Mouse (Mus musculus): ENCODE measurements around the gene Gstm1. TPM values are rescaled to one million over a fixed set of nuclear protein-coding genes. Genes with fewer than 3 reads are reported as not detected.

The Gstm1 gene
- polyA plus RNA-seq (2015; fragmentation: Nextera tagmentation; extraction: Ambion mirVana): 111 and 113 TPM in 2 replicates

DNA sequence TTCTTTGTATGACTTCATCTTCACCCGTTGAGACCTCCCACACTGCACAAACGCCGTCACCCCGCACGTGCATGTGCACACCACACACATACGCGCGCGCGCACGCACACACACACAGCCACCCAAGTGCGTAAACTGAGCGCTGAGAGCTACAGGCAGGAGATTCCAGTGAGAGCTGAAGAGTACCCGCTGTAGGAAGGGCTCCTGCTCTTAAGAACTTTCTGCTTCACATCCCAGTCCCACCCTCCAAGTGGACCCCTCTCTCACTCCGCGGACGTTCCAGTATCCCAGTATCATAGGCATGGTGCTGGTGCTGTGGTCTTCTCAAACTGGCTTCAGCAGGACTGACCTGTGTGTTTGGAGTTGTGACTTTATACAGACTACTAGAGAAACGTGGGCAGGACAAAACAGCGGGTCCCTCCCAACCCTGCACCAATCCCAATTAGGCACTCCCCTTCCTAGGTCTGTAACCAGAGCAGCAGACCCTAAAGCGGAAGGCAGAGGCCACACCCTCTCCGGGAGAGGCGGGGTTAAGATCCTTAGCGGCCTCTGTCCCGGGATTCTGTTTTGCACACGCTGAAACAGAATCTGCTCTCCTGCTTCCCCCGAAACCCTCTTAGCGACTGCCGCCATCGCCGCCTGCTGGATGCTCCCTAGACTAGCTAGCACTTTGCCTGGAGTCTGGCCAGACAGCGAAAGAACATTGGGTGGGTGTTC is at the start of gene Gstm1:
Gene Gstm1 (minus strand): TSS at position 501 of the 717 bp plus-strand sequence.
- peak within 1 kb of the TSS; percentile 77 for H3K4me2 ChIP-seq (ENCODE audit: low read depth, low read length)
- WGBS: under 1% methylated on average over 31 of the region's 31 CpGs
- peak within 1 kb of the TSS; percentile 92 for H3K27ac ChIP-seq (ENCODE audit: low read length)
- peaks cover 3% of the 10 kb centered on the region; the same call in 1 of the 2 replicates for H3K27me3 ChIP-seq (ENCODE audit: control insufficient read depth, insufficient read depth, low read length)
- no peaks in the 10 kb centered on the region for H3K36me3 ChIP-seq (ENCODE audit: control insufficient read depth, insufficient read depth)
- peaks cover 28% of the 10 kb centered on the region for H3K4me1 ChIP-seq (ENCODE audit: control insufficient read depth, insufficient read depth, low read length)
- H3K4me3 ChIP-seq (ENCODE audit: low read length): peak within 1 kb of the TSS; percentile 58
- peak within 1 kb of the TSS; percentile 75 for H3K9ac ChIP-seq (ENCODE audit: low read length)
- peak; percentile 99 for ATAC-seq (replicated peaks; ENCODE audit: extremely low read depth, insufficient read depth, low FRiP score)
- no peaks in the 10 kb centered on the region for H3K9me3 ChIP-seq (replicated peaks; ENCODE audit: control insufficient read depth, low read length)

DNA sequence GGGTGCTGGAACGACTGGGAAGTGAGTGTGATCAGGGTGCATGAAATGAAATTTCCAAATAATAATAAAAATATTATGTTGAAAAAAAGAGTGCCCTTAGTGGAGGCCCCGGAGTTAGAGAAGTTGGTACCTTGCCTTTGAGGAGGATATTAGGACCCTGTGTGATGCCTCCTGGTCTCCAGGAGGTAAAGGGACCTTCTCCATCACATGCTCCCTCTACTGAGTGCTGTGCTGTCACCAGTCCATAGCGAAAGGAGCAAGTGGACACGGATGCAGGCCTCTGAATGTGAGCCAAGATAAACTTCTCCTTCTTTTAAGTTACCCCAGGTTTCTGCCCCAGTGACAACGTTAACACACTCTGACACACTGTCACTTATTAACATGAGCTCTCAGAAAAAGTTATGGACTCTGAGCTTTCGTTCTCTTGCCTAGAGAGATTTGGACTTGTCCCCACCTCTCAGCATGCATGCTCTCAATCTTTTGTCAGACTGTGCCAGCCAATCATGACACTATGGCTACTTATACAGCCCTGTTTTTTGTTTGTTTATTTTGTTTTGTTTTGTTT is 49.7 kb upstream of the Gstm1 start:
- Histone ChIP-seq H3K9me3 (replicated peaks; ENCODE audit: control insufficient read depth, low read length) (no peaks in the 10 kb centered on the region), H3K36me3 (ENCODE audit: control insufficient read depth, insufficient read depth) (no peaks in the 10 kb centered on the region), H3K4me1 (ENCODE audit: control insufficient read depth, insufficient read depth, low read length) (0 out of 2 replicates have a peak, but pooled peaks cover 2% of the 10 kb centered on the region), H3K4me2 (ENCODE audit: low read depth, low read length) (no peak overlapping the region), H3K4me3 (ENCODE audit: low read length) (no peak overlapping the region), H3K27me3 (ENCODE audit: control insufficient read depth, insufficient read depth, low read length) (no peaks in the 10 kb centered on the region), H3K9ac (ENCODE audit: low read length) (no peak overlapping the region), H3K27ac (ENCODE audit: low read length) (no peak overlapping the region)
- WGBS: 56% methylated on average over 6 of the region's 6 CpGs
- no peak for ATAC-seq (replicated peaks; ENCODE audit: extremely low read depth, insufficient read depth, low FRiP score)

DNA sequence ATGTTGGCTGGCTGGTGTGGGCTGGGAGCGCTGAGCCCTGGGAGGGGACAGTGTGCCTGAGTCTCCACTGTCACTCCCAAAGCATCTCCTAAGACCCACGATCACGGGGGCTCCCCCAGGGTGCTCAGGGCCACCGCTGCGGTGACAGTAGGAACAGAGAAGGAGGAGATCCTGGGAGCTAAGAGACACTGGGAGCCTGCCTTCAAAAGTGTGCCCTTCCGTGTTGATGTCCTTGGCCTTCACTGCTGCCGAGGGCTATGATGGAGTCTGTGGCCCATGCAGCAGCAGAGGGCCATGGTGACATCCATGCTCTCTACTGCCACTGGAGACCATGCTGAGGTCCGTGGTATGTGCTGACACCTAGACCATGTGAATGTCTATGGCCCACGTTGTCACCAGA is 47.8 kb upstream of the Gstm1 start:
- Histone ChIP-seq H3K4me2 (ENCODE audit: low read depth, low read length) (no peak overlapping the region), H3K4me1 (ENCODE audit: control insufficient read depth, insufficient read depth, low read length) (0 out of 2 replicates have a peak, but pooled peaks cover 4% of the 10 kb centered on the region), H3K4me3 (ENCODE audit: low read length) (no peak overlapping the region), H3K9ac (ENCODE audit: low read length) (no peak overlapping the region), H3K27me3 (ENCODE audit: control insufficient read depth, insufficient read depth, low read length) (no peaks in the 10 kb centered on the region), H3K9me3 (replicated peaks; ENCODE audit: control insufficient read depth, low read length) (no peaks in the 10 kb centered on the region), H3K27ac (ENCODE audit: low read length) (no peak overlapping the region), H3K36me3 (ENCODE audit: control insufficient read depth, insufficient read depth) (no peaks in the 10 kb centered on the region)
- WGBS: 77% methylated on average over 9 of the region's 9 CpGs
- no peak for ATAC-seq (replicated peaks; ENCODE audit: extremely low read depth, insufficient read depth, low FRiP score)

DNA sequence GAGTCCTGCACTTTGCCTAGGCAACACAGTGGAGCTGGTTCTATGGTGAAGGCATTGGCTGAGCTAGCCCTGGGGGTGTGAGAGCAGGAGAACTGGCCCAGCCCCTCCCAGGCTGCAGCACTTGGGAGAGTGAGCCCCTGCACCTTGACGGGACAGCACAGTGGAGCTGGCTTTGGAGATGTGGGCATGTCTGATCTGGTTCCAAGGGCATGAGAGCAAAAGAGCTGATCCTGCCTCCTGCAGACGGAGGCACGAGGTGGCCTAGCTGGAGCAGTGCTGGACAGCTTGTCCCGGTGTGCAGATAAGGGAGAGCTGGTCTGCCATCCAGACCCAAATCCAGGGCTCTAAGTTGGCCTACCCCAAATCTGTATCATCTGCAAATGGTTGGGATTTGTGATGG is 46.9 kb upstream of the Gstm1 start:
- no peak overlapping the region for H3K4me3 ChIP-seq (ENCODE audit: low read length)
- H3K9ac ChIP-seq (ENCODE audit: low read length): no peak overlapping the region
- H3K9me3 ChIP-seq (replicated peaks; ENCODE audit: control insufficient read depth, low read length): no peaks in the 10 kb centered on the region
- H3K4me2 ChIP-seq (ENCODE audit: low read depth, low read length): no peak overlapping the region
- no peaks in the 10 kb centered on the region for H3K36me3 ChIP-seq (ENCODE audit: control insufficient read depth, insufficient read depth)
- 37% methylated on average over 4 of the region's 4 CpGs for WGBS
- 0 out of 2 replicates have a peak, but pooled peaks cover 2% of the 10 kb centered on the region for H3K4me1 ChIP-seq (ENCODE audit: control insufficient read depth, insufficient read depth, low read length)
- no peak overlapping the region for H3K27ac ChIP-seq (ENCODE audit: low read length)
- ATAC-seq (replicated peaks; ENCODE audit: extremely low read depth, insufficient read depth, low FRiP score): no peak
- no peaks in the 10 kb centered on the region for H3K27me3 ChIP-seq (ENCODE audit: control insufficient read depth, insufficient read depth, low read length)

DNA sequence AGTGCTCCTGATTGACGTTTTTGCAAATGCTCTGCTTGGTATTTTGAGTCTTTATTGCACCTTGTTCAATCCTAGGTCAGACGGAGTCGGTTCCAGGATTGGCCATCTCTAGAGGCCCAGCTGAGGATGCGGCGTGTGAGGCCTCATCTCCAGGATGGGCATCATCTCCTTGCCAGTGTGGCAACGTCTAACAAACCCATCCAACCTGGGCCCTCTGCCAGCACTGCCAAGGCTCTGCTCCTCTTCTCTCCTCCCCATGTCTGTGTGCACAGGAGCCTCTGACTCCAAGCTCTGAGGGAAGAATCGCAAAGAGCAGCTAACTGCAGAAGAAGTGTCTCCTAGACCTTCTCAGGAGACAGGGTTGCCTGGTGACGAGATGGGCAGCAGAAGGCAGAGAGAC is 44.9 kb upstream of the Gstm1 start:
- WGBS: 75% methylated on average over 8 of the region's 8 CpGs
- no peaks in the 10 kb centered on the region for H3K27me3 ChIP-seq (ENCODE audit: control insufficient read depth, insufficient read depth, low read length)
- H3K27ac ChIP-seq (ENCODE audit: low read length): no peak overlapping the region
- no peaks in the 10 kb centered on the region for H3K9me3 ChIP-seq (replicated peaks; ENCODE audit: control insufficient read depth, low read length)
- H3K4me2 ChIP-seq (ENCODE audit: low read depth, low read length): no peak overlapping the region
- no peaks in the 10 kb centered on the region for H3K36me3 ChIP-seq (ENCODE audit: control insufficient read depth, insufficient read depth)
- no peak overlapping the region for H3K4me3 ChIP-seq (ENCODE audit: low read length)
- H3K9ac ChIP-seq (ENCODE audit: low read length): no peak overlapping the region
- ATAC-seq (replicated peaks; ENCODE audit: extremely low read depth, insufficient read depth, low FRiP score): no peak
- H3K4me1 ChIP-seq (ENCODE audit: control insufficient read depth, insufficient read depth, low read length): 0 out of 2 replicates have a peak, but pooled peaks cover 2% of the 10 kb centered on the region

DNA sequence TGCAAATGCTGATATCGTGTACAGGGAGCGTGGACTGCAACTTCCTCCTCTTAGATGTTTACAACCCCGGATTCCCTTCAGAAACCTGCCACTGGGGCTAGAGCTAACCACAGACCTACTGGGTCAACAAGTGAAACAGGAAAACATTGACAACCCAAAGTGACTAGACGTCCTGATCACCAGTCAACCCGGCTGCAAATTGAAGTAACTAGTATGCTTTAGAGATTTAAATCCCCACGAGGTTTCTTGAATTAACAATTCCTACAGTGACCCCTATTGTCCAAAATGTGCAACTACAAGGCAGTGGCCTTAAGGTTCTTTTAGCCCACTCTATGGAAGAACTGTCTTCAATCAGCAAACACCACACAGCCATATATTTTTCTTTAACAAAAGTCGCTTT is 43.6 kb upstream of the Gstm1 start:
- no peak overlapping the region; the same call in 1 of the 2 replicates for H3K4me3 ChIP-seq (ENCODE audit: low read length)
- ATAC-seq (replicated peaks; ENCODE audit: extremely low read depth, insufficient read depth, low FRiP score): no peak

DNA sequence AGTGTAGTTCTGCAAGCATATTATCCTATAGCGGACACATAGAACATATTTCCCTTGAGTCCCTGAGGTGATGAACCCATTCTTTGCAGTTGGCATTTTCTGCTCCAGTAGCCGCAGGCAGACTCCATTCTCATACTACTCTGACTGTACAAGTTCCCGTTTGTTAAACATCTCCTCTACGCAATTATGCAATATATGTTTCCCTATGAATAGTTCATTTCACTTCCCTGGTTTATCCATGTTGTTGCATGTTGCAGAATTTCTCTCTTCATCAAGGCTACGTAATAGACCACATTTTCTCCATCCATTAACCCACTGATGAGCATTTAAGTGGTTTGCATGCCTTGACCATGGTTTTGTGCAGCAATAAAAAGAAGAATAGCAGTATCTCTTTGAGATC is 32.7 kb upstream of the Gstm1 start:
- no peaks in the 10 kb centered on the region for H3K27me3 ChIP-seq (ENCODE audit: control insufficient read depth, insufficient read depth, low read length)
- ATAC-seq (replicated peaks; ENCODE audit: extremely low read depth, insufficient read depth, low FRiP score): no peak
- no peak overlapping the region for H3K4me2 ChIP-seq (ENCODE audit: low read depth, low read length)
- no peaks in the 10 kb centered on the region for H3K36me3 ChIP-seq (ENCODE audit: control insufficient read depth, insufficient read depth)
- H3K9me3 ChIP-seq (replicated peaks; ENCODE audit: control insufficient read depth, low read length): no peaks in the 10 kb centered on the region
- no peak overlapping the region for H3K4me3 ChIP-seq (ENCODE audit: low read length)
- no peaks in the 10 kb centered on the region for H3K4me1 ChIP-seq (ENCODE audit: control insufficient read depth, insufficient read depth, low read length)
- no peak overlapping the region for H3K27ac ChIP-seq (ENCODE audit: low read length)
- 83% methylated on average over 5 of the region's 5 CpGs for WGBS
- H3K9ac ChIP-seq (ENCODE audit: low read length): no peak overlapping the region

More for the DNA sequence above, 43.6 kb upstream of the Gstm1 start:
- H3K4me2 ChIP-seq (ENCODE audit: low read depth, low read length): peak overlapping the region; percentile 44
- H3K27me3 ChIP-seq (ENCODE audit: control insufficient read depth, insufficient read depth, low read length): no peaks in the 10 kb centered on the region
- WGBS: 15% methylated on average over 7 of the region's 7 CpGs
- no peak overlapping the region for H3K9ac ChIP-seq (ENCODE audit: low read length)
- H3K9me3 ChIP-seq (replicated peaks; ENCODE audit: control insufficient read depth, low read length): no peaks in the 10 kb centered on the region
- no peaks in the 10 kb centered on the region for H3K36me3 ChIP-seq (ENCODE audit: control insufficient read depth, insufficient read depth)
- H3K27ac ChIP-seq (ENCODE audit: low read length): no peak overlapping the region
- H3K4me1 ChIP-seq (ENCODE audit: control insufficient read depth, insufficient read depth, low read length): 0 out of 2 replicates have a peak, but pooled peaks cover 2% of the 10 kb centered on the region

DNA sequence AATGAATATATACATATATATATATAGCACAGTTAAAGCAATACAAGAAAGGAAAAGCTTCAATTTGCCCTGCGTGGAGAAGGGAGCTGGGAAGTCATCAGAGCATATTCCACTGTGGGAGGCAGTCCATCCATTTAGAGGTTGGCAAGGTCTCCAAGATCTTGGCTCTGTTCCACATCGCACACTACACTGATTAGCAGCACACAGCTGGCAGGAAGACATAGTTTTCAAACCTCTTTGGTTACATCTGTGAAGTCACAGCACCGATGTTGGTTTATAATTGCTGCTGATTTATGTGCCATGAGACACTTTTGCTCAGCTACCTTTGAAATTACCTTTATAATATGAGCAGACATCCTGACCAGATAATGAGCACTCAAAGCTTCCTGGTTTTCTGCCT is 30.5 kb upstream of the Gstm1 start:
- WGBS: 45% methylated on average over 3 of the region's 3 CpGs
- H3K27ac ChIP-seq (ENCODE audit: low read length): no peak overlapping the region
- H3K4me3 ChIP-seq (ENCODE audit: low read length): no peak overlapping the region
- H3K9ac ChIP-seq (ENCODE audit: low read length): no peak overlapping the region
- no peaks in the 10 kb centered on the region for H3K36me3 ChIP-seq (ENCODE audit: control insufficient read depth, insufficient read depth)
- no peaks in the 10 kb centered on the region for H3K27me3 ChIP-seq (ENCODE audit: control insufficient read depth, insufficient read depth, low read length)
- peaks cover 9% of the 10 kb centered on the region for H3K4me1 ChIP-seq (ENCODE audit: control insufficient read depth, insufficient read depth, low read length)
- no peaks in the 10 kb centered on the region for H3K9me3 ChIP-seq (replicated peaks; ENCODE audit: control insufficient read depth, low read length)
- no peak for ATAC-seq (replicated peaks; ENCODE audit: extremely low read depth, insufficient read depth, low FRiP score)
- no peak overlapping the region for H3K4me2 ChIP-seq (ENCODE audit: low read depth, low read length)

DNA sequence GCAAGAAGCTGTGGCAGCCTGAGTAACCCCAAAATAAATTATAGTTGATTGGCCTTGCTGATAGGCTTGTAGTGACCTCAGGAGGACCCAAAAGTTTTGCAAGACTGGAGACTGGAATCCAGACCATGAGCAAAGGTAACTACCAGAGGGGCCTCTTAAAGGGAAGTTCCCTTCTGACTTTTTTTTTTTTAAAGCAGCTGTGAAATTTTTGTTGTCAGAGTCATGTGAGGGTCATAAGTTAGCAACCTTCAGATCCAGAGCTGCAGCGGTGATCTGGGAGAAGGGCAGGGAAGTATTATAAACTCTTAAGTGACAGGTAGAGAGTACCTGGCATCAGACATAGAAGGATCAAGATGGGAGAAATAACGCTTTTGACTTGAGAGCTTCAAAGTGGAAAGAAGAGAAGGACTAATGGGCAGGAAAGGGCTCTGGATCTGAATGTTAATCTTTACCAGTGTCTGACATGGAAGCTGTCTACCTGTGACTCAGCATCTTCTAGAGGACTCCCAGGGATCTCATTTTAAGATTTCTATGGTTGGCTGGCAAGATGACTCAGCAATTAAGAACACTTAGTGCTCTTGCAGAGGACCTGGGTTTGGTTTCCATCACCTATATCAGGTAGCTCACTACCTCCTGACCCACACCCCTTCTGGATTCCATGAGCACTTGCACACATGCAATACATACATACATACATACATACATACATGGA is 29.3 kb upstream of the Gstm1 start:
- H3K4me3 ChIP-seq (ENCODE audit: low read length): no peak overlapping the region
- 69% methylated on average over 2 of the region's 2 CpGs for WGBS
- H3K4me1 ChIP-seq (ENCODE audit: control insufficient read depth, insufficient read depth, low read length): peaks cover 9% of the 10 kb centered on the region
- no peaks in the 10 kb centered on the region for H3K9me3 ChIP-seq (replicated peaks; ENCODE audit: control insufficient read depth, low read length)
- H3K36me3 ChIP-seq (ENCODE audit: control insufficient read depth, insufficient read depth): no peaks in the 10 kb centered on the region
- ATAC-seq (replicated peaks; ENCODE audit: extremely low read depth, insufficient read depth, low FRiP score): no peak
- no peak overlapping the region for H3K27ac ChIP-seq (ENCODE audit: low read length)
- H3K4me2 ChIP-seq (ENCODE audit: low read depth, low read length): no peak overlapping the region
- no peak overlapping the region for H3K9ac ChIP-seq (ENCODE audit: low read length)
- H3K27me3 ChIP-seq (ENCODE audit: control insufficient read depth, insufficient read depth, low read length): no peaks in the 10 kb centered on the region
